Mouse (Mus musculus): ENCODE measurements around the gene Efcab9.

- TF ChIP-seq POLR2A (IDR thresholded peaks at IDR 0.05; ENCODE audit: borderline replicate concordance, extremely low read depth, low read depth, low read length), result no peak
- no peak for TF ChIP-seq CTCF (IDR thresholded peaks at IDR 0.05; ENCODE audit: insufficient read depth, low read length)
Observed at GRCm38 (mm10) chr11:32538435-32538834, 6.6 kb upstream of the Efcab9 start.

All from lung, adult 2 months (tissue).